Mouse (Mus musculus) mouse trophoblast stem cell (cell line): ENCODE data around the gene Angptl4.
"Not testable (repeated sequence)": the region's sequence is repeated elsewhere in the genome, so short reads cannot be mapped to it uniquely, and the experiment has no call there.

Experiments used
- in situ Hi-C, 2 experiments: fragments of 300-500 bp; cut with MseI, MboI; formaldehyde crosslinking; loops; 2 replicates in 1 of 2; 3 replicates in 1 of 2; pipeline ENCODE4 v1.15.1; 2025

The Angptl4 gene

DNA sequence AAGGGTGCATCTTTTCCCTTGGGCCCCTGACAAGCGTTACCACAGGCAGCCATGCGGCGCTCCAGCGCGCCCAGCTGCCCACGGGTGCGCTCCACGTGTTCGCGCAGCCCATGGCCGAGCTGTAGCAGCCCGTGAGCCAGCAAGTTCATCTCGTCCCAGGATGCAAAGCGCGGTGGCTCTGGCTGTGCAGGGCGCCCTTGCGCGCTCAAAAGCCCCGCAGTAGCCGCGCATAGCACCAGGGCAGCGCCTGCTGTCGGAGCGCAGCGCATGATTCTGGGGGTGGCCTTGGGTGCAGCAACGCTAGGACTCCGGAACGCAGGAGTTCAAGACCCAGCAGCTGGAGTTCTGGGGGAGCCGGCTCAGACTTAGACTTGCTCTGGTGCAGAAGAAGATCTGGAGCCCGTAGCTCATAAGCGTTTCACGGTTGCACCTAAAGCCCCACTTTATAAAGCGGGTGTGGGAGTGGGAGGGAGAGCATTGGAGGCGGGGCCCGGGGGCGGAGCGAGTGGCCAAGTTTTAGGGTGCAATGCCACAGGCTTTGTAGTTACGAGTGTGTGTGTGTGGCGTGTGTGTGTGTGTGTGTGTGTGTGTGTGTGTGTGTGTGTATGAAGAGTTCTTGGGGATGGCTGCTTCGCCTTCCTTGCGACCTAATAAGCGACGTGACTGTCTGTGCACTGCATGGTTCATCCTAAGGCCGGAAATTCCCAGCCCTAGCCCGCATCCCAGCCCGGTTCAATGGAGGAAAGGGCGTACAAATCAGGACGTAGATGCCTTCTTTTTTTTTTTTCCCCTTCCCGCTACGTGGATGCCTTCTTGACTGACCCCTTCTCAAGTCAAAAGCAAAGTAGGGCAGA lies at the start of gene Angptl4:
Gene Angptl4 (minus strand): TSS at position 707 of the 854 bp plus-strand sequence.
- in situ Hi-C loops = no loop called here

- in situ Hi-C loops = no loop called here
These were observed 47.9 kb upstream of the Angptl4 start for GRCm38 (mm10) chr17:33829561-33829960.

DNA sequence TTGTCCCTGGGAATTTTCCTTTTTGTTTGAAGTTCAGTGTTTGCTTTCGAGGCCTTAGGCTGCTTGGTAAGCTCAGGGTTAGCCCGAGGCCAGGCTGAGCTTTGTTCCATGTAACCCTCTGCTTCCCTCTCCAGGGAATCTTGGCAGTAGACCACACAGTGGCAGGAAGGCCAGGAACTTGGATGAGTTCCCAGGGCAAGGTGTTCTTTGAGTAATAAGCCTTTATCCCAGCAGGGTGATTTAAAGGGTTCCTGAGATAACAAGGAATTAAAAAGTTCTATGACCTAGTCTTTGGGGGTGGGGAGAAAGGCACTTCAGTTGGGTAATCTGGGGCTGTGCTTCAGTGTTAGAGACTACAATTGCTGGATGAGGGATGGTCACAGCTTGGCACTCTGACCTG lies 47.3 kb upstream of the Angptl4 start:
- in situ Hi-C loops = no loop called here

DNA sequence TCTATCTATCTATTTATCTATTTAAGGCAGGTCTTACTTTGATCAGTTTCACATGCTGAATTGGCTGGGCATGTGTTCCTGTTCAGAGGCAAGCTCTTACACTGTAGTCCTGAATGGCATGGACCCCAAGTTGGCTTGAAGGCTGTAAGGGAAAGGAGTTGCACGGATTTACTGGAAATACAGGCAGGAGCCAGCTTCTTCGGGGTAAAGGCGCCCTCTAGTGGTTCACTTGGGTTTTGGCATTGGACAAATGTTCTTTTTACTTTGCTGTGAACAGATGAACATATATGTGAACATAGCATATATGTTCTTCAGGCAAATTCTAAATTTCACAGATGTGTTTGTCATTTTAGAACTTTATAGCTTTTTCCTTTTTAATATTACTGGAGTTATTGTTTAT lies 45.2 kb upstream of the Angptl4 start:
- in situ Hi-C loops = no loop called here

- in situ Hi-C loops = no loop called here
These were observed 43.8 kb upstream of the Angptl4 start for GRCm38 (mm10) chr17:33825462-33825861.

- in situ Hi-C loops = not testable (repeated sequence)
These were observed 43.3 kb upstream of the Angptl4 start for GRCm38 (mm10) chr17:33824997-33825330.

GRCm38 (mm10) chr17:33824084-33824996 lies 42.7 kb upstream of the Angptl4 start, which contains the start of the genes Rps28 and Ndufa7:
Gene Rps28, minus strand, starts transcription at chr17:33824562.
Gene Ndufa7, plus strand, starts transcription at chr17:33824572.
- in situ Hi-C loops = no loop called here

DNA sequence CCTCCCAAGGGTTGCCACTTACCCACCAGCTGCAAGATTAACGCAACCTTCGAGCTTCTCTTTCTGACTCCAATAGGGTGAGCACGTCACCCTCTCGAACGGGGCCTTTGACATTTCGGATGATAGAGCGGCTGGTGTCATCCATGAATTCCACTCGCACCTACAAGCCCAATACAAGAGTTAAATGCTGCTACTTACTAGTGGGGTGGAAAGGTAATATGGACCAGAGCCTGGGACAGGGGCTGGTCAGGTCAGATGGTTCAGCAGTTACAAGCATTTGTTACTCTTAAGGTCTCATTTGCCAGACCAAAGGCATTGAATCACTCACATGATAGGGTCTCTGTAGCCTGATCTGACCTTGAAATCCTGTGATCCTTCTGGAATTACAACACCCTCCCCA lies 41.5 kb upstream of the Angptl4 start:
- in situ Hi-C loops = not testable (repeated sequence)

- in situ Hi-C loops = no loop called here
These were observed 40.9 kb upstream of the Angptl4 start for GRCm38 (mm10) chr17:33822436-33822959.

GRCm38 (mm10) chr17:33817969-33818643 lies 36.5 kb upstream of the Angptl4 start:
- in situ Hi-C loops = no loop called here

DNA sequence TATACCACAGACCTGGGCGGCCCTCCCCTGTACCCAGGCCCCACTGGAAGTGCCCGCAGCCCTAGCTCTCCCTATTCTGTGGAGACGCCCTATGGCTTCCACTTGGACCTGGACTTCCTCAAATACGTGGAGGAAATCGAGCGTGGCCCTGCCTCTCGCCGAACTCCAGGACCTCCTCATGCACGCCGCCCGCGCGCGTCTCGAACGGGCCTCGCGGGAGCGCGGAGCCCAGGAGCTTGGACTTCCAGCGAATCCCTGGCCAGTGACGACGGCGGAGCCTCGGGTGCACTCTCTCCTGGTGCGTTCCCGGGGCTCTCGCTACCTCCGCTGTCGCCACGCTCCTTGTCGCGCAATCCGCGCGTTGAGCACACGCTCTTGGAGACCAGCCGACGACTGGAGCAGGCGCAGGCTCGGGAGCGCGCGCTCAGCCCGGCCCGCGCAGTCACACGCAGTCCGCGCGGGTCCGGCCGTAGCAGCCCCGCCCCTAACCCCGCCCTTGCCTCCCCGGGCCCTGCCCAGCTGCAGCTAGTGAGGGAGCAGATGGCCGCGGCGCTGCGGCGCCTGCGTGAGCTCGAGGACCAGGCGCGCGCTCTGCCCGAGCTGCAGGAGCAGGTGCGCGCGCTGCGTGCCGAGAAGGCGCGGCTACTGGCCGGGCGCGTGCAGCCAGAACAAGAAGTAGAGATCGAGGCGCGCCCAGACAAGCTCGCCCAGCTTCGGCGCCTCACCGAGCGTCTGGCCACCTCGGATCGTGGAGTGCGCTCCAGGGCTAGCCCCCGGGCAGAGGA lies 35.7 kb upstream of the Angptl4 start:
- in situ Hi-C loops = no loop called here

- in situ Hi-C loops = no loop called here
These were observed 35.0 kb upstream of the Angptl4 start for GRCm38 (mm10) chr17:33816612-33817011.

GRCm38 (mm10) chr17:33815399-33815798 lies 33.8 kb upstream of the Angptl4 start:
- in situ Hi-C loops = no loop called here

DNA sequence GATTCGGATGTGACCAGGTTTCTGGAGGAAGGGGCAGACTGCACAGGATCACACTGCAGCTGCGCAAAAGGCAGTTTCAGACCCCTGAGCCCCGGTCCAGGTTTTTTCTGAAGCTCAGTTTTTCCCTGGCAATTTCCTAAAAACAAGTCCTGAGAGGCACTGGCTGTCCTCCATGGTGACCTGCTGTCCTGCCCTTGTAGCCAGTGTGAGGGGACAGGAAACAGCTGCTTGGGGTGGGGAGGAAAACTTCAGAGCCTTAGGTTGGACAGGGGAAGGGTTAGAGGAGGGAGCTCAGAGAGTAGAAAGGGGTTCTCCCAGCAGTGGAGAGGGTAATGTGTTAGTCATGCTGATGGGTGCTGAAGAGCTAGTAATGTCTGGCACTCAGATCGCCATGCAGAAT lies 31.4 kb upstream of the Angptl4 start:
- in situ Hi-C loops = no loop called here

GRCm38 (mm10) chr17:33812475-33812874 lies 30.8 kb upstream of the Angptl4 start:
- in situ Hi-C loops = no loop called here

- in situ Hi-C loops = no loop called here
These were observed 29.5 kb upstream of the Angptl4 start for GRCm38 (mm10) chr17:33811142-33811516.

- in situ Hi-C loops = no loop called here
These were observed 28.9 kb upstream of the Angptl4 start, which contains the start of gene Kank3 for GRCm38 (mm10) chr17:33810334-33811141. Gene Kank3, plus strand, starts transcription at chr17:33810519.

DNA sequence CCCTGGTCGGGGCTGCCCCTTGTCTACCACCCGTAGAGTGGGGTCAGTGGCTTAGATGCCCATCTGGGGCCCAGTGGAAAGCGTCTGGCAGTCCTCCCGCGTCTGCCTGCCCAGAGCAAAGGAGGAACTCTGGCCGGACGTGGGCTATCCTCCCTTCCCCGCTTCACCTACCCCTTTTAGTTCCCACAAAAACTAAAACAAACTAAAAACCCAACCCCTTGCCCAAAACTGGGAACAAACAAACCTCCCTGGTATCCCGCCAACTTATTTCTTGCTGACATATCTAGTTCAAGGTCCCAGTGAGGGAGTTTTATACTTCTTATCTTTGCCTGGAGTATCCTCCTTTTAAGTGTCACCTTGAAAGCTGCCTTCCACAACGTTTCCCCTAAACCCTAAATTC lies 26.6 kb upstream of the Angptl4 start:
- in situ Hi-C loops = no loop called here

DNA sequence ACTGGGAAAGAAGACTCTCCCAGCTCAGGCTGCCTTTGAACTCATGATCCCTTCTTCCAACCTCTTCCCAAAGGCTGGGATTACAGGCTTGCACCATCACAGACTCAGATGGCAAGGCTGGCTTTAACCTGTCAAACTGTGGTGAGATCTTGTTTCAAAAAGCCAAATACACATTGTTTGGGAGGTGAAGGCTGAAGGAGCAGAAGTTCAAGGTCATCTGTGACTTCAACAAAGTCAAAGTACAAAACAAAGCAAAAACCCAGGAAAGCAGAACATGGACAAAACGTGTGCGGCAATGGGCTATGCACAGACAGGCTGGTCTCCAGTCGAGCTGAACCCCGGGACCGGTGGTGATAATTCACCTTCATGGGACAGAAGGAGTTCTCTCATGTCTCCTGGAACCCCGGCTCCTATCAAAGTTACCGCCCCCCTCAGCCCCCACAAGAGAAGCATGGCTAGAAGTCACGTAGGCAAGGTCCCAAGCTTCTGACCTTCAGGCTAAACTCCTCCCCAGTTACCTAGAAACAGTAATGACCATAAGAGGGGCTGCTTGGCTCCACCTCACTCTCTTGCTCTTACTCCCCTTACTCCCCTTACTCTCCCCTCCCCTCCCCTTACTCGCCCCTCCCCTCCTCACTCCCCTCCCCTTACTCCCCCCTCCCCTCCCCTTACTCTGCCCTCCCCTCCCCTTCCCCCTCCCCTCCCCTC lies 25.7 kb upstream of the Angptl4 start:
- in situ Hi-C loops = no loop called here
